Mouse (Mus musculus) gastrocnemius, postnatal 4 days (tissue): ENCODE data around the gene Kif28. TPM values are rescaled to one million over a fixed set of nuclear protein-coding genes. Genes with fewer than 3 reads are reported as not detected.
"Not testable (repeated sequence)": the region's sequence is repeated elsewhere in the genome, so short reads cannot be mapped to it uniquely, and the experiment has no call there.

Experiments
- DNase-seq, 2 experiments: peaks; one replicate each; pipeline ENCODE4 v3.0.0; 2021 to 2022; ENCODE audit warnings: low spot score in 2 of 2, mixed read lengths in 2 of 2
- total RNA-seq, 2 experiments: library from RNA; stranded (reverse); gene quantifications; 2 replicates each; pipeline ENCODE4 v1.2.3; 2021

The Kif28 gene
- total RNA-seq, 2 experiments from 2014 or later: 0.29 to 0.57 TPM

GRCm38 (mm10) chr1:179648678-179649077 lies 96.4 kb downstream of the Kif28 start:
- DNase-seq: not testable (repeated sequence)

DNA sequence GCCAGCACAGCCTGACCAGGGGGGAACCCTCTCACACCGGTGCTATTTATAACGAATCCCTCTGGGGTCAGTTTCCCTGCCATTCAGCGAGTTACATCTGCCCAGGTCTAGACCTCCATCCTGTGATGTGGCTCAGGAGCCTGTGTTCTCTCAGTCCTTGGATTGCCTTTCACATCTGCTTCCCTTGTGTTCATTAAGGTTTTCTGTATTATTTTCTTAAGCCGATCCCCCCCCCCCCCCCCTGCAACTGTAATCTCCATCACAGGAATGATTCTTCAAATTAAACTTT lies 99.1 kb downstream of the Kif28 start:
- no peak for DNase-seq

Other genes with a start within 250 kb of the Kif28 start
- gene Smyd3, start 227.2 kb downstream of the Kif28 start, total RNA-seq: 1 to 10 TPM; 7.8 TPM
- 10 to 100 TPM; 16.1 to 19.5 TPM for gene Tfb2m, start 199.0 kb downstream of the Kif28 start, total RNA-seq
- gene Cnst, start 198.9 kb downstream of the Kif28 start, total RNA-seq: 10 to 100 TPM; 33.5 to 36.4 TPM
- 10 to 100 TPM; 72.9 to 79.8 TPM for gene Sccpdh, start 77.1 kb downstream of the Kif28 start, total RNA-seq
- not detected for gene Gm10518, start 58.1 kb upstream of the Kif28 start, total RNA-seq
- gene Ahctf1, start 58.4 kb upstream of the Kif28 start, total RNA-seq: 10 to 100 TPM; 29.6 to 33.7 TPM
- gene Cdc42bpa, start 215.2 kb upstream of the Kif28 start, total RNA-seq: 10 to 100 TPM; 54.1 to 61.6 TPM